ENCODE assay signal across 14 mouse cellular contexts in genomic region chr9:70366898-70367297, GRCm38 (mm10). TPM values are rescaled to one million over a fixed set of nuclear protein-coding genes. Genes with fewer than 3 reads are reported as not detected.
A peak's percentile ranks its signal among the peaks of the same experiment; 100 is the strongest.
DNase-seq lines count a peak whose midpoint lies in the region; ATAC-seq and TF ChIP-seq lines count a peak whose summit lies in the region.
"Had no signal": no experiment of that assay in that cellular context is flagged by ENCODE, and none has a peak within 500 bp of the region (broad histone marks: within the 10 kb centered on the region; RNA-seq: fewer than 3 reads in every experiment).

No protein-coding gene starts in this region.

- no peak overlapping the region for H3K4me3 ChIP-seq in left cerebral cortex, adult 2 months
- no peak overlapping the region for H3K4me3 ChIP-seq in midbrain, embryonic 13.5 days (replicated peaks)
- H3K4me3 ChIP-seq: forebrain, embryonic 15.5 days; heart, embryonic 13.5 days; kidney, embryonic 15.5 days; liver, embryonic 15.5 days had no signal

- no peak for ATAC-seq in midbrain, embryonic 13.5 days
- ATAC-seq: forebrain, embryonic 15.5 days; hindbrain, postnatal 0 days had no signal

- H3K4me1 ChIP-seq in midbrain, embryonic 13.5 days (replicated peaks): no peaks in the 10 kb centered on the region
- H3K4me1 ChIP-seq: forebrain, embryonic 15.5 days; liver, embryonic 15.5 days had no signal

- H3K36me3 ChIP-seq in midbrain, embryonic 13.5 days: peaks cover 17% of the 10 kb centered on the region

- no peak overlapping the region for H3K4me2 ChIP-seq in midbrain, embryonic 13.5 days (replicated peaks)
- H3K4me2 ChIP-seq: forebrain, embryonic 15.5 days; heart, embryonic 13.5 days; kidney, embryonic 15.5 days; liver, embryonic 15.5 days had no signal

- WGBS in midbrain, embryonic 13.5 days: 95% methylated on average over 6 of the region's 6 CpGs

- H3K27me3 ChIP-seq in midbrain, embryonic 13.5 days: no peaks in the 10 kb centered on the region
- H3K27me3 ChIP-seq: forebrain, embryonic 15.5 days; heart, embryonic 13.5 days; kidney, embryonic 15.5 days; liver, embryonic 15.5 days had no signal

- intact Hi-C loops in left cerebral cortex, adult 2 months (cut with DNase I): loop anchor here (2.0 to 10.0 kb wide), 4 partner anchors 52 to 224 kb away; partner anchors contain the start of genes Fam81a and Myo1e
- intact Hi-C loops in gastrocnemius, postnatal 14 days (cut with DNase I; ENCODE audit: low total_unique reads): no loop called here

- peak; percentile 2 for DNase-seq in cerebellum, adult 9-10 months
- no peak for DNase-seq in cerebellum, postnatal 10 days
- DNase-seq in layer of hippocampus, postnatal 14 days (ENCODE audit: low spot score in 2 of 2): peak; percentile 7 to 13
- DNase-seq in layer of hippocampus, postnatal 25 days (ENCODE audit: extremely low spot score in 1 of 2, low spot score in 1 of 2): no peak
- peak; percentile 14 to 22 for DNase-seq in left cerebral cortex, adult 2 months (ENCODE audit: extremely low spot score in 1 of 2, low spot score in 2 of 2)
- DNase-seq in right cerebral cortex, postnatal 25 days: peak; percentile 23
- DNase-seq in gastrocnemius, postnatal 14 days: no peak
- DNase-seq: adrenal gland, adult 8-10 months had no signal

- no peak for TF ChIP-seq CTCF in left cerebral cortex, adult 2 months (IDR thresholded peaks at IDR 0.05)

- peak overlapping the region; percentile 77 for H3K27ac ChIP-seq in left cerebral cortex, adult 2 months
- no peak overlapping the region for H3K27ac ChIP-seq in midbrain, embryonic 13.5 days
- H3K27ac ChIP-seq: forebrain, embryonic 15.5 days; heart, embryonic 13.5 days; hindbrain, postnatal 0 days; kidney, embryonic 15.5 days; liver, embryonic 15.5 days had no signal

- no peak overlapping the region for H3K9ac ChIP-seq in midbrain, embryonic 13.5 days (replicated peaks)
- H3K9ac ChIP-seq: forebrain, embryonic 15.5 days; heart, embryonic 13.5 days; kidney, embryonic 15.5 days; liver, embryonic 15.5 days had no signal

- H3K9me3 ChIP-seq in midbrain, embryonic 13.5 days: no peaks in the 10 kb centered on the region
- H3K9me3 ChIP-seq: forebrain, embryonic 15.5 days; kidney, embryonic 15.5 days; liver, embryonic 15.5 days had no signal

RNA-seq across cellular contexts. Expression of gene Ccnb2, which starts 54.4 kb away (rescaled TPM):
- total RNA-seq in layer of hippocampus, postnatal 14 days (2021): 1 to 10 TPM; 2.3 to 2.4 TPM
- 1 to 10 TPM; 1.1 to 1.4 TPM for total RNA-seq in layer of hippocampus, postnatal 25 days (2021)
- 1 to 10 TPM; 1.7 to 1.9 TPM for total RNA-seq in left cerebral cortex, adult 2 months (2021)
- polyA plus RNA-seq in midbrain, embryonic 13.5 days (2015; fragmentation: Nextera tagmentation; extraction: Ambion mirVana): 74.0 and 76.2 TPM in 2 replicates
- 1 to 10 TPM; 5.3 TPM for total RNA-seq in gastrocnemius, postnatal 14 days (2021)

Comparison
In these comparisons a context has a peak if more than half of its experiments do, and no peak if none do; other contexts are left out.
1. DNase-seq: peak in cerebellum, adult 9-10 months (single experiment), layer of hippocampus, postnatal 14 days (2 of 2), left cerebral cortex, adult 2 months (2 of 2) and right cerebral cortex, postnatal 25 days (single experiment); none in cerebellum, postnatal 10 days (0 of 2), layer of hippocampus, postnatal 25 days (0 of 2) and gastrocnemius, postnatal 14 days (single experiment).